Mouse (Mus musculus) intestine, postnatal 0 days (tissue): ENCODE measurements around the gene Hck. TPM values are rescaled to one million over a fixed set of nuclear protein-coding genes. Genes with fewer than 3 reads are reported as not detected.

ENCODE experiments used
- ATAC-seq: fragments of 200-750 bp; cut with Nextera tagmentation; 2 replicates; pipeline ENCODE4 v1.8.0; 2017; ENCODE audit warnings: mild to moderate bottlenecking, moderate TSS enrichment, moderate library complexity
- H3K27ac ChIP-seq: fragments of 300-500 bp; sonication (generic); 2 replicates; pipeline ENCODE4 v1.5.1; 2014; ENCODE audit warnings: mild to moderate bottlenecking, low read depth, low read length, moderate library complexity
- H3K27me3 ChIP-seq: fragments of 300-500 bp; sonication (generic); replicated peaks from 2 replicates; pipeline ENCODE4 v1.6.1; 2014; ENCODE audit warnings: low read length, mixed read lengths; ENCODE audit not compliant: control insufficient read depth, insufficient read depth
- H3K36me3 ChIP-seq: fragments of 300-500 bp; sonication (generic); 2 replicates; pipeline ENCODE4 v1.6.1; 2014; ENCODE audit warnings: mild to moderate bottlenecking, moderate library complexity; ENCODE audit not compliant: control insufficient read depth, insufficient read depth
- H3K4me1 ChIP-seq: fragments of 300-500 bp; sonication (generic); replicated peaks from 2 replicates; pipeline ENCODE4 v1.6.1; 2014; ENCODE audit warnings: antibody characterized with exemption, low read length, mixed read lengths; ENCODE audit not compliant: control insufficient read depth, insufficient read depth
- H3K4me2 ChIP-seq: fragments of 300-500 bp; sonication (generic); replicated peaks from 2 replicates; pipeline ENCODE4 v1.6.1; 2014; ENCODE audit warnings: low read depth, mild to moderate bottlenecking, moderate library complexity
- H3K4me3 ChIP-seq: fragments of 300-500 bp; sonication (generic); 2 replicates; pipeline ENCODE4 v1.5.1; 2014; ENCODE audit warnings: low read depth, low read length
- H3K9ac ChIP-seq: fragments of 300-500 bp; sonication (generic); 2 replicates; pipeline ENCODE4 v1.6.1; 2014; ENCODE audit warnings: mild to moderate bottlenecking, low read depth, low read length
- H3K9me3 ChIP-seq: fragments of 300-500 bp; sonication (generic); 2 replicates; pipeline ENCODE4 v1.6.1; 2016; ENCODE audit warnings: mixed run types; ENCODE audit not compliant: control insufficient read depth
- CTCF ChIP-seq: sonication (generic); IDR thresholded peaks from 2 replicates; pipeline ENCODE4 v1.5.1; 2016; ENCODE audit warnings: low read depth, mild to moderate bottlenecking, control low read depth, antibody characterized with exemption, moderate library complexity
- WGBS: fragments of 180-500 bp; shearing (Covaris S2); extraction: QIAGEN DNeasy Blood & Tissue Kit; methylation state at CpG from one replicate; pipeline ENCODE4 v1.1.7; 2014; 5-methylcytosine and 5-hydroxymethylcytosine counted together
- polyA plus RNA-seq: library from polyadenylated mRNA; unstranded; fragments of >200 nt; fragmentation: Nextera tagmentation; extraction: Ambion mirVana; gene quantifications from 2 replicates; pipeline ENCODE4 v1.2.1, GENCODE M21; 2015

The Hck gene
- polyA plus RNA-seq, 1 experiment from 2014 or later = 3.4 TPM

- no peak overlapping the region for H3K4me3 ChIP-seq
- no peak overlapping the region for H3K27ac ChIP-seq
- ATAC-seq = no peak
- no peak for TF ChIP-seq CTCF
- H3K9me3 ChIP-seq = no peaks in the 10 kb centered on the region
- H3K4me1 ChIP-seq = no peaks in the 10 kb centered on the region
- no peaks in the 10 kb centered on the region for H3K36me3 ChIP-seq
- H3K4me2 ChIP-seq = no peak overlapping the region
- no peaks in the 10 kb centered on the region; the same call in 1 of the 2 replicates for H3K27me3 ChIP-seq
- H3K9ac ChIP-seq = no peak overlapping the region
- WGBS = 81% methylated on average over 7 of the region's 7 CpGs
Measured at GRCm38 (mm10) chr2:153122701-153123100, 14.4 kb downstream of the Hck start.

GRCm38 (mm10) chr2:153125875-153126274 lies 17.6 kb downstream of the Hck start:
- Histone ChIP-seq H3K9me3 (no peaks in the 10 kb centered on the region), H3K4me3 (no peak overlapping the region), H3K36me3 (no peaks in the 10 kb centered on the region), H3K27ac (no peak overlapping the region), H3K27me3 (no peaks in the 10 kb centered on the region; the same call in 1 of the 2 replicates), H3K4me2 (no peak overlapping the region), H3K9ac (no peak overlapping the region), H3K4me1 (no peaks in the 10 kb centered on the region)
- WGBS = 32% methylated on average over 5 of the region's 5 CpGs
- no peak for TF ChIP-seq CTCF
- ATAC-seq = no peak

- H3K27ac ChIP-seq = no peak overlapping the region
- no peaks in the 10 kb centered on the region for H3K36me3 ChIP-seq
- H3K4me1 ChIP-seq = no peaks in the 10 kb centered on the region
- WGBS = 21% methylated on average over 6 of the region's 6 CpGs
- H3K4me3 ChIP-seq = no peak overlapping the region
- no peaks in the 10 kb centered on the region for H3K9me3 ChIP-seq
- no peak overlapping the region for H3K4me2 ChIP-seq
- peak; percentile 67 for TF ChIP-seq CTCF
- no peak for ATAC-seq
- H3K9ac ChIP-seq = no peak overlapping the region
- H3K27me3 ChIP-seq = no peaks in the 10 kb centered on the region; the same call in 1 of the 2 replicates
Measured at GRCm38 (mm10) chr2:153131019-153131418, 22.8 kb downstream of the Hck start.

GRCm38 (mm10) chr2:153134237-153134636 lies 26.0 kb downstream of the Hck start:
- H3K4me1 ChIP-seq = no peaks in the 10 kb centered on the region
- peak; percentile 59 for TF ChIP-seq CTCF
- H3K4me2 ChIP-seq = no peak overlapping the region
- no peak overlapping the region for H3K27ac ChIP-seq
- no peak for ATAC-seq
- H3K27me3 ChIP-seq = no peaks in the 10 kb centered on the region
- no peaks in the 10 kb centered on the region for H3K36me3 ChIP-seq
- H3K9me3 ChIP-seq = no peaks in the 10 kb centered on the region
- 36% methylated on average over 5 of the region's 5 CpGs for WGBS
- no peak overlapping the region for H3K4me3 ChIP-seq
- no peak overlapping the region for H3K9ac ChIP-seq

GRCm38 (mm10) chr2:153136211-153136610 lies 27.9 kb downstream of the Hck start:
- Histone ChIP-seq H3K9ac (no peak overlapping the region), H3K4me3 (no peak overlapping the region), H3K36me3 (no peaks in the 10 kb centered on the region), H3K4me2 (no peak overlapping the region), H3K4me1 (no peaks in the 10 kb centered on the region), H3K9me3 (no peaks in the 10 kb centered on the region), H3K27me3 (no peaks in the 10 kb centered on the region), H3K27ac (no peak overlapping the region)
- WGBS = 77% methylated on average over 4 of the region's 4 CpGs
- ATAC-seq = no peak
- TF ChIP-seq CTCF = no peak

- WGBS = 64% methylated on average over 7 of the region's 7 CpGs
- 0 out of 2 replicates have a peak, but pooled peaks cover 5% of the 10 kb centered on the region for H3K27me3 ChIP-seq
- no peaks in the 10 kb centered on the region for H3K36me3 ChIP-seq
- no peak overlapping the region for H3K9ac ChIP-seq
- H3K4me1 ChIP-seq = no peaks in the 10 kb centered on the region
- H3K4me3 ChIP-seq = no peak overlapping the region
- no peak overlapping the region for H3K4me2 ChIP-seq
- TF ChIP-seq CTCF = peak; percentile 32
- no peak overlapping the region for H3K27ac ChIP-seq
- no peak for ATAC-seq
- no peaks in the 10 kb centered on the region for H3K9me3 ChIP-seq
Measured at GRCm38 (mm10) chr2:153139158-153139557, 30.9 kb downstream of the Hck start.
